Mouse (Mus musculus): ENCODE measurements around the gene Sept5. TPM values are rescaled to one million over a fixed set of nuclear protein-coding genes. Genes with fewer than 3 reads are reported as not detected.

Gene Sept5
- total and polyA plus RNA-seq, 2 experiments from 2014 or later, result 3.8 to 8.7 TPM

DNA sequence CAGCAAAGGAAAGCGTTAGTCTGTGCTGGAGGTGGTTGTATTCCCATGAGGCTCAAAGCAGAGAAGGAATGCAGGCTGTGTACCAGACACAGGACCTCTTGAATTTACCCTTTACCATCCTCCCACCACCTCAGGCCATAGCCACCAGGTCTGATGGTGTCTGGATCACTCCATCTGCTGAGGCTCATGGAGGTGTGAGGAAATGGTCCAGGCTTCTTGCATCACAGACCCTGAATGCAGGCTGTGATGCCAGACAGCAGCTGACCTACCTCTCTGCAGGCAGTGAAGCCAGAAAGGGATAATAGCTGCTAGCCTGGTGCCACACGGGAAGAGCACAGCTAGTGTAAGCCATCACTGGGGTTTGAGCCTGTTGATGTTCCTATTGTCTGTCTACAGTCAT, 8.6 kb upstream of the Sept5 start:
- Histone ChIP-seq H3K36me3 (replicated peaks; ENCODE audit: control insufficient read depth, insufficient read depth, low read length) (no peaks in the 10 kb centered on the region), H3K9me3 (replicated peaks; ENCODE audit: control insufficient read depth, low read length) (no peaks in the 10 kb centered on the region), H3K9ac (replicated peaks; ENCODE audit: low read depth, low read length) (no peak overlapping the region), H3K4me3 (ENCODE audit: low read depth, low read length) (no peak overlapping the region), H3K27ac (ENCODE audit: low read depth) (no peak overlapping the region), H3K27me3 (ENCODE audit: control insufficient read depth, insufficient read depth, low read length) (no peaks in the 10 kb centered on the region), H3K4me2 (ENCODE audit: low read depth, low read length) (no peak overlapping the region), H3K4me1 (ENCODE audit: control insufficient read depth, insufficient read depth) (no peaks in the 10 kb centered on the region)
- DNase-seq (ENCODE audit: low spot score) (no peak), ATAC-seq (ENCODE audit: insufficient read depth, low read depth) (no peak)
- WGBS, result 45% methylated on average over 2 of the region's 2 CpGs
- TF ChIP-seq CTCF (IDR thresholded peaks at IDR 0.05; ENCODE audit: low read depth) (no peak), EP300 (IDR thresholded peaks at IDR 0.05; ENCODE audit: low read depth) (no peak)

DNA sequence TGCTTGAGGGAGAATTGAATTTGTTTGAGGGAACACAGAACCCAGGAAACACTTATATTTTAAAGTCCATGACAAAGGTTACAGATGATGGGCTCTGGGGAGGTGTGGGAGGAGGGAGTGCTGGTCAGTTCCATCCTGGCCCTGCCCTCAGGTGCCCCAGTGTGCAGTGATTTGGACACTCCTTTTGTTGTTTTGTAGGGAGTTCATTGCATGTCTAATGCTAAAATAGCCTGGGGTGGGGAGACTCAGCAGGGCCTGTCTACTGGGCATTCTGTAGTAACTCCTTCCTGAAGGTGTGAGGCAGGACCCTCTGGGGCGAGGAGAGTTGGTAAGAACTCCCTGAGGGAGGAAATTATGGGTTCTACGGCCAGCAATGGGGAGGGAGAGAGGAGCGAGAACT, 7.0 kb upstream of the Sept5 start:
- Histone ChIP-seq H3K36me3 (replicated peaks; ENCODE audit: control insufficient read depth, insufficient read depth, low read length) (no peaks in the 10 kb centered on the region), H3K27me3 (ENCODE audit: control insufficient read depth, insufficient read depth, low read length) (no peaks in the 10 kb centered on the region), H3K27ac (ENCODE audit: low read depth) (no peak overlapping the region), H3K9ac (replicated peaks; ENCODE audit: low read depth, low read length) (no peak overlapping the region), H3K4me2 (ENCODE audit: low read depth, low read length) (no peak overlapping the region), H3K9me3 (replicated peaks; ENCODE audit: control insufficient read depth, low read length) (no peaks in the 10 kb centered on the region), H3K4me3 (ENCODE audit: low read depth, low read length) (no peak overlapping the region), H3K4me1 (ENCODE audit: control insufficient read depth, insufficient read depth) (no peaks in the 10 kb centered on the region)
- DNase-seq (ENCODE audit: low spot score), result no peak
- 61% methylated on average over 3 of the region's 3 CpGs for WGBS
- TF ChIP-seq CTCF (IDR thresholded peaks at IDR 0.05; ENCODE audit: low read depth), result no peak
- no peak for TF ChIP-seq EP300 (IDR thresholded peaks at IDR 0.05; ENCODE audit: low read depth)
- ATAC-seq (ENCODE audit: insufficient read depth, low read depth), result no peak

DNA sequence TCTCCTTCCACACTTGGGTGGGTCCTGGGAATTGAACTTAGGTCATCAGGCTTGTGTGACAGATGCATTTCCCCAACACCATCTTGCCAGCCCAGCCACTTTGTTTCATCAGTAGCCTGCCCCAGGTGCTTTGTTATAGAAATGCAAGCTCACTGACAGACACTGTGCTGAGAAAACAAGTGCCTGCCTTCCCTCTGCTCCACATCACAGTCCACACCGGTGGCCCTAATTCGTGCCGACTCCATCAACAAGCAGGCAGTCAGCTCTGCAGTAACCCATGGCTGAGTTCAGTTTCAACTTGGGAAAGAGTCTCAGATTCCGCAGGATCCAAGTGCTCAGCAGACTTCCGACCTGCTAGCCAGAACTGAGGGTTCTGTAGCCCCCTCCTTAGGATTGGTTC, 6.6 kb upstream of the Sept5 start:
- no peak overlapping the region for H3K4me2 ChIP-seq (ENCODE audit: low read depth, low read length)
- no peak for DNase-seq (ENCODE audit: low spot score)
- no peaks in the 10 kb centered on the region for H3K4me1 ChIP-seq (ENCODE audit: control insufficient read depth, insufficient read depth)
- H3K27me3 ChIP-seq (ENCODE audit: control insufficient read depth, insufficient read depth, low read length), result no peaks in the 10 kb centered on the region
- no peak overlapping the region for H3K4me3 ChIP-seq (ENCODE audit: low read depth, low read length)
- ATAC-seq (ENCODE audit: insufficient read depth, low read depth), result no peak
- no peak overlapping the region for H3K9ac ChIP-seq (replicated peaks; ENCODE audit: low read depth, low read length)
- H3K36me3 ChIP-seq (replicated peaks; ENCODE audit: control insufficient read depth, insufficient read depth, low read length), result no peaks in the 10 kb centered on the region
- no peak overlapping the region for H3K27ac ChIP-seq (ENCODE audit: low read depth)
- no peaks in the 10 kb centered on the region for H3K9me3 ChIP-seq (replicated peaks; ENCODE audit: control insufficient read depth, low read length)
- TF ChIP-seq EP300 (IDR thresholded peaks at IDR 0.05; ENCODE audit: low read depth) (no peak), CTCF (IDR thresholded peaks at IDR 0.05; ENCODE audit: low read depth) (no peak)
- WGBS, result 74% methylated on average over 5 of the region's 5 CpGs

DNA sequence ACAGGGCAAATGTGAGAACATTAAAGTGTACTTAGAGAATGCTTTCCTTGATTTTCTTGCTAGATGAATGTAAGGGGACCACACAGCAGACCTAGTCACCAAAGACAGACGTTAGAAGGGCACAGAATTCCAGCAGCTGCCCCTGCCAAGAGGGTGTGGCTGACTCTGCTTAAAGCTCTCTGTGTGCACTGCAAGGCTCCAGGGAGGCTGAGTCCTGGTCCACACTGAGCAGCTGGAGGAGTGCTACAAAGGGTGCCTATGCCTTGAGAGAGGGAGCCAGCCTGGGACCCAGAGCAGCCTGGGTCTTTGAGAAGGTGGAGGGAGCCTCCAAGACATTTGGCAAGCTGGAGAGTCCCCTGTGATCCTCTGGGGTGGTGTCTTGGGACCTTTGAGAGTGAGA, 3.6 kb upstream of the Sept5 start:
- ATAC-seq (ENCODE audit: insufficient read depth, low read depth) (no peak), DNase-seq (ENCODE audit: low spot score) (no peak)
- H3K27me3 ChIP-seq (ENCODE audit: control insufficient read depth, insufficient read depth, low read length), result peaks cover 5% of the 10 kb centered on the region
- no peak overlapping the region for H3K4me2 ChIP-seq (ENCODE audit: low read depth, low read length)
- no peak overlapping the region for H3K27ac ChIP-seq (ENCODE audit: low read depth)
- no peak overlapping the region for H3K9ac ChIP-seq (replicated peaks; ENCODE audit: low read depth, low read length)
- H3K9me3 ChIP-seq (replicated peaks; ENCODE audit: control insufficient read depth, low read length), result no peaks in the 10 kb centered on the region
- TF ChIP-seq EP300 (IDR thresholded peaks at IDR 0.05; ENCODE audit: low read depth) (no peak), CTCF (IDR thresholded peaks at IDR 0.05; ENCODE audit: low read depth) (no peak)
- 4% methylated on average over 1 of the region's 1 CpGs for WGBS
- H3K4me1 ChIP-seq (ENCODE audit: control insufficient read depth, insufficient read depth), result no peaks in the 10 kb centered on the region
- H3K36me3 ChIP-seq (replicated peaks; ENCODE audit: control insufficient read depth, insufficient read depth, low read length), result no peaks in the 10 kb centered on the region
- H3K4me3 ChIP-seq (ENCODE audit: low read depth, low read length), result no peak overlapping the region

DNA sequence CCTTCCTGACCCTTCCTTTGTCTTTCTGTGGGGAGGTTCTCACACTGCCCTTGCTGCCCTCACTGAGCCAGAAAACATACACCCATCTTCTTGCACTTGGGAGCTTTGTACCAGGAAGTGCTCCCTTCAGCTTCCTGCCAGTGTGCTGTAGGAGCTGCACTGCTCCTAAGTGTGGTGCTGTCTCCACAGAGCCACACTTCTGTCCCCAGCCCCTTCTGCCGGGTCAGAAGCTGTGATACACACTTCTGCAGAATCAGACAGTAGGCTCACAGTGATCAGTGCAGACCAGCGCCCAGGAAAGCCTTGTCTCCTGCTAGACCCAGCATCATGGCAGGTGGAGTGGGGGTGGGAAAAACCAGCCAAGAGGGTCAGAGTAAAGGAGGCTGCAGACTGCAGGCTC, 3.1 kb upstream of the Sept5 start:
- ATAC-seq (ENCODE audit: insufficient read depth, low read depth) (no peak), DNase-seq (ENCODE audit: low spot score) (no peak)
- no peak overlapping the region for H3K4me3 ChIP-seq (ENCODE audit: low read depth, low read length)
- H3K9ac ChIP-seq (replicated peaks; ENCODE audit: low read depth, low read length), result no peak overlapping the region
- peaks cover 10% of the 10 kb centered on the region for H3K27me3 ChIP-seq (ENCODE audit: control insufficient read depth, insufficient read depth, low read length)
- H3K4me2 ChIP-seq (ENCODE audit: low read depth, low read length), result no peak overlapping the region
- TF ChIP-seq EP300 (IDR thresholded peaks at IDR 0.05; ENCODE audit: low read depth), result no peak
- no peak for TF ChIP-seq CTCF (IDR thresholded peaks at IDR 0.05; ENCODE audit: low read depth)
- H3K9me3 ChIP-seq (replicated peaks; ENCODE audit: control insufficient read depth, low read length), result no peaks in the 10 kb centered on the region
- no peak overlapping the region for H3K27ac ChIP-seq (ENCODE audit: low read depth)
- 47% methylated on average over 2 of the region's 2 CpGs for WGBS
- H3K4me1 ChIP-seq (ENCODE audit: control insufficient read depth, insufficient read depth), result no peaks in the 10 kb centered on the region
- no peaks in the 10 kb centered on the region for H3K36me3 ChIP-seq (replicated peaks; ENCODE audit: control insufficient read depth, insufficient read depth, low read length)

DNA sequence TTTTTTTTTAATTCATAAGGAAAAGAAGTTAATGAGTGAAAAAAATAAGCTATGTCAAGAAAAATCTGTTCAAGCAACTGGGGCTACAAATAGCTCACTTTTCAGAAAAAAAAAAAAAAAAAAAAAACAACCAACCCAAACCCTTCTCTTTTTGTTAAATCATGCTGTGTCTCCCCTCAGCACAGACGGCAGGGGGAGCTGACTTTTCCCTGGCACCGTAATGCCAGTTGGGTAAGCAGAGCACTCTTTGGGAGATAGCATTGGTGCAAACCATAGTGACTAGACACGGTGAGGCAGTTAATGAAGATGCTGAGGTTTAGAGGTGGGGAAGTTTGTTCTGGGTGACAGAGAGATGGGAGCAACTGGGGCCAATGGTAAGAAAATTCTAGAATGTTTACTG, 2.3 kb upstream of the Sept5 start:
- no peak overlapping the region for H3K4me3 ChIP-seq (ENCODE audit: low read depth, low read length)
- H3K27ac ChIP-seq (ENCODE audit: low read depth), result no peak overlapping the region
- H3K27me3 ChIP-seq (ENCODE audit: control insufficient read depth, insufficient read depth, low read length), result peaks cover 17% of the 10 kb centered on the region
- no peak for ATAC-seq (ENCODE audit: insufficient read depth, low read depth)
- no peak for DNase-seq (ENCODE audit: low spot score)
- no peaks in the 10 kb centered on the region for H3K9me3 ChIP-seq (replicated peaks; ENCODE audit: control insufficient read depth, low read length)
- no peak overlapping the region for H3K9ac ChIP-seq (replicated peaks; ENCODE audit: low read depth, low read length)
- no peaks in the 10 kb centered on the region for H3K4me1 ChIP-seq (ENCODE audit: control insufficient read depth, insufficient read depth)
- WGBS, result 59% methylated on average over 3 of the region's 3 CpGs
- no peaks in the 10 kb centered on the region for H3K36me3 ChIP-seq (replicated peaks; ENCODE audit: control insufficient read depth, insufficient read depth, low read length)
- TF ChIP-seq CTCF (IDR thresholded peaks at IDR 0.05; ENCODE audit: low read depth), result peak; percentile 17; the same call in 1 of the 2 replicates
- TF ChIP-seq EP300 (IDR thresholded peaks at IDR 0.05; ENCODE audit: low read depth), result no peak
- H3K4me2 ChIP-seq (ENCODE audit: low read depth, low read length), result no peak overlapping the region

Measured in heart, postnatal 0 days (tissue).